Mouse (Mus musculus): ENCODE measurements around the gene Duox1.

DNA sequence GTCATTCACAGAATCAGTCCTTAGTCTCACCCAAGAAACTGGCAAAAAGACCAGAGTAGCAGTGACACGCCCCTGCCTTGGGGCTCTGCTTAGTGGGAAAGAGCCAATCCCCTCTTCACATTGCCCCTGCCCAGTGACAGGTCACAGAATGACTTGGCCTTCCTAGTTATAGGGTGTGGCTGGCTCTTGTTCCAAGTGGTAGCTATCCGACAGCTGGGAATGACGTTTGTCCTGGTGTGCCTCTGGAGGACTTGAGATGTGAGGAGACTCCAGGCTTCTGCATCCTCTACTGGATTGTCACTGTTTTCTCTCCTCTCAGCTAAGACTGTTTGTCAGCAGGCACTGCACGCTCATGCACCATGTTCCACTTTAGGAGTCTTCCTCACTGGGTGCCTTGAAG, 1.9 kb downstream of the Duox1 start:
- TF ChIP-seq POLR2A (IDR thresholded peaks at IDR 0.05; ENCODE audit: borderline replicate concordance, control insufficient read depth, low read depth, low read length) (no peak), CTCF (IDR thresholded peaks at IDR 0.05; ENCODE audit: control insufficient read depth, insufficient read depth, low read length) (no peak)

All from bone marrow, adult 2 months (tissue).